25 mouse cellular contexts compared by ENCODE assay signal in the genomic region with DNA sequence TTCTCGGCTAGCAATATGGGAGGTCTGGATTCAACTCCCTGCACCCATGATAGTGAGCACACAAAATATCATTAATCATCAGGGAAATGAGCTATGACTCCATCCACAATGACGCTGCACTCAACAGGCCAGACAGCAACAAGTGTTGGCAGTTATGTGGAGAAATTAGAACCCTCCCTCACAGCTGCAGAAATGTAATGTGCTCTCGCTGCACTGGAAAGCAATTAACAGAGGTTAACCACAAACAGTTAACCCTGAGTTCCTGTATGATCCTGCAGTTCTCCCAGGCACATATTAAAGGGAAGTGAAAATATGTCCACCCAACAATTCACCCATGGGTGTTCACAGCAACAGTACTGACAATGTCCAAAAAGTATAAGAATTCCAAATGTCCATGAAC. TPM values are rescaled to one million over a fixed set of nuclear protein-coding genes. Genes with fewer than 3 reads are reported as not detected.
DNase-seq lines count a peak whose midpoint lies in the region; ATAC-seq lines count a peak whose summit lies in the region.
"Had no signal": no experiment of that assay in that cellular context is flagged by ENCODE, and none has a peak within 500 bp of the region (broad histone marks: within the 10 kb centered on the region; RNA-seq: fewer than 3 reads in every experiment).

No protein-coding gene starts in this region.

- 0 out of 2 replicates have a peak, but pooled peaks cover 2% of the 10 kb centered on the region for H3K4me1 ChIP-seq in hindbrain, embryonic 11.5 days (replicated peaks; ENCODE audit: control insufficient read depth, insufficient read depth, low read length)
- peaks cover 5% of the 10 kb centered on the region for H3K4me1 ChIP-seq in hindbrain, embryonic 16.5 days (ENCODE audit: control insufficient read depth, insufficient read depth, low read depth, low read length)
- H3K4me1 ChIP-seq in forebrain, embryonic 12.5 days: peaks cover 10% of the 10 kb centered on the region

- ATAC-seq in granulocyte monocyte progenitor cell, adult 5-6 weeks (replicated peaks; ENCODE audit: poor library complexity, severe bottlenecking): peak; percentile 89
- ATAC-seq in hindbrain, embryonic 11.5 days (ENCODE audit: low FRiP score): no peak
- no peak for ATAC-seq in hindbrain, embryonic 16.5 days
- ATAC-seq in forebrain, embryonic 12.5 days (ENCODE audit: low FRiP score): no peak
- ATAC-seq: forebrain, postnatal 0 days; midbrain, embryonic 15.5 days had no signal

- H3K27me3 ChIP-seq in hindbrain, embryonic 11.5 days (ENCODE audit: control insufficient read depth, insufficient read depth, low read length): no peaks in the 10 kb centered on the region
- H3K27me3 ChIP-seq in hindbrain, embryonic 16.5 days (replicated peaks; ENCODE audit: control insufficient read depth, insufficient read depth, low read length): no peaks in the 10 kb centered on the region
- H3K27me3 ChIP-seq in forebrain, embryonic 12.5 days: no peaks in the 10 kb centered on the region; the same call in 1 of the 2 replicates
- H3K27me3 ChIP-seq: hindbrain, embryonic 13.5 days; midbrain, embryonic 15.5 days had no signal

- no peak overlapping the region for H3K27ac ChIP-seq in hindbrain, embryonic 11.5 days (ENCODE audit: low read depth, low read length)
- H3K27ac ChIP-seq in hindbrain, embryonic 16.5 days (ENCODE audit: low read depth, low read length): no peak overlapping the region
- no peak overlapping the region for H3K27ac ChIP-seq in forebrain, embryonic 12.5 days
- H3K27ac ChIP-seq: hindbrain, embryonic 13.5 days; left cerebral cortex, adult 2 months; midbrain, embryonic 15.5 days had no signal

- H3K9me3 ChIP-seq in hindbrain, embryonic 11.5 days (ENCODE audit: control insufficient read depth, low read length): no peaks in the 10 kb centered on the region
- no peaks in the 10 kb centered on the region for H3K9me3 ChIP-seq in hindbrain, embryonic 16.5 days (ENCODE audit: control insufficient read depth, low read length)
- no peaks in the 10 kb centered on the region for H3K9me3 ChIP-seq in forebrain, embryonic 12.5 days
- H3K9me3 ChIP-seq: hindbrain, embryonic 13.5 days; midbrain, embryonic 15.5 days had no signal

- H3K4me2 ChIP-seq in hindbrain, embryonic 11.5 days (replicated peaks; ENCODE audit: low read depth, low read length): no peak overlapping the region
- H3K4me2 ChIP-seq in hindbrain, embryonic 16.5 days (ENCODE audit: low read length): no peak overlapping the region
- H3K4me2 ChIP-seq in forebrain, embryonic 12.5 days: no peak overlapping the region
- H3K4me2 ChIP-seq: heart, embryonic 11.5 days; hindbrain, embryonic 13.5 days; liver, embryonic 11.5 days; midbrain, embryonic 15.5 days had no signal

- 73% methylated on average over 3 of the region's 3 CpGs for WGBS in hindbrain, embryonic 11.5 days
- 77% methylated on average over 3 of the region's 3 CpGs for WGBS in hindbrain, embryonic 16.5 days
- 84% methylated on average over 3 of the region's 3 CpGs for WGBS in forebrain, embryonic 12.5 days

- no peak overlapping the region for H3K4me3 ChIP-seq in hindbrain, embryonic 11.5 days (ENCODE audit: low read depth, low read length)
- no peak overlapping the region for H3K4me3 ChIP-seq in hindbrain, embryonic 16.5 days (ENCODE audit: low read length)
- H3K4me3 ChIP-seq in forebrain, embryonic 12.5 days (replicated peaks): no peak overlapping the region
- H3K4me3 ChIP-seq: hindbrain, embryonic 13.5 days; left cerebral cortex, adult 2 months; midbrain, embryonic 15.5 days had no signal

- DNase-seq in lung, postnatal 36 days: peak; percentile 29
- DNase-seq in lung, postnatal 10 days: no peak
- DNase-seq in monocyte, adult 2 months (ENCODE audit: low read depth in 1 of 2, low spot score in 2 of 2): peak; percentile 36 to 60
- DNase-seq in hindbrain, embryonic 11.5 days (ENCODE audit: low spot score): no peak
- DNase-seq: adrenal gland, adult 2 months; B cell, adult 2 months; cerebellum, adult 11-12 months; cerebellum, postnatal 14 days; embryo, embryonic 11 days; forebrain, postnatal 0 days; heart, postnatal 10 days; kidney, adult 9 months; kidney, postnatal 25 days; layer of hippocampus, adult 9-11 months; lung, adult 18-20 months; right cerebral cortex, postnatal 4 days; thymus, postnatal 14 days had no signal

- H3K36me3 ChIP-seq in hindbrain, embryonic 11.5 days (ENCODE audit: control insufficient read depth, insufficient read depth, low read length): no peaks in the 10 kb centered on the region
- no peaks in the 10 kb centered on the region for H3K36me3 ChIP-seq in hindbrain, embryonic 16.5 days (ENCODE audit: control insufficient read depth, insufficient read depth, low read length)
- no peaks in the 10 kb centered on the region for H3K36me3 ChIP-seq in forebrain, embryonic 12.5 days (replicated peaks)
- H3K36me3 ChIP-seq: hindbrain, embryonic 13.5 days; midbrain, embryonic 15.5 days had no signal

- H3K9ac ChIP-seq in hindbrain, embryonic 11.5 days (ENCODE audit: low read depth, low read length): no peak overlapping the region
- no peak overlapping the region for H3K9ac ChIP-seq in hindbrain, embryonic 16.5 days (ENCODE audit: low read depth, low read length)
- no peak overlapping the region for H3K9ac ChIP-seq in forebrain, embryonic 12.5 days
- H3K9ac ChIP-seq: forebrain, postnatal 0 days; hindbrain, embryonic 13.5 days; midbrain, embryonic 15.5 days had no signal

RNA-seq across cellular contexts. Expression of a gene that starts 54.0 kb away (rescaled TPM):
- total RNA-seq in granulocyte monocyte progenitor cell, adult 5-6 weeks (2014; fragmentation: Nextera tagmentation): 6.3 and 9.3 TPM in 2 replicates
- 6.6 and 8.5 TPM in 2 replicates for total RNA-seq in granulocyte monocyte progenitor cell, adult 5-6 weeks (2017)
- polyA plus RNA-seq in hindbrain, embryonic 11.5 days (2014; fragmentation: Nextera tagmentation; extraction: Ambion mirVana): 0.34 and 0.40 TPM in 2 replicates
- polyA plus RNA-seq in hindbrain, embryonic 16.5 days (2015; fragmentation: Nextera tagmentation; extraction: Ambion mirVana): 1.1 TPM in 2 replicates
- 0.49 and 0.65 TPM in 2 replicates for polyA plus RNA-seq in forebrain, embryonic 12.5 days (2016; fragmentation: Nextera tagmentation; extraction: Ambion mirVana)

RNA-seq across cellular contexts. Expression of a gene that starts 56.0 kb away (rescaled TPM):
- total RNA-seq in granulocyte monocyte progenitor cell, adult 5-6 weeks (2014; fragmentation: Nextera tagmentation): 70.1 and 81.1 TPM in 2 replicates
- total RNA-seq in granulocyte monocyte progenitor cell, adult 5-6 weeks (2017): 70.1 and 72.9 TPM in 2 replicates
- polyA plus RNA-seq in hindbrain, embryonic 11.5 days (2014; fragmentation: Nextera tagmentation; extraction: Ambion mirVana): 111 and 134 TPM in 2 replicates
- polyA plus RNA-seq in hindbrain, embryonic 16.5 days (2015; fragmentation: Nextera tagmentation; extraction: Ambion mirVana): 121 and 122 TPM in 2 replicates
- polyA plus RNA-seq in forebrain, embryonic 12.5 days (2016; fragmentation: Nextera tagmentation; extraction: Ambion mirVana): 114 and 122 TPM in 2 replicates

Comparison
In these comparisons a context has a peak if more than half of its experiments do, and no peak if none do; other contexts are left out.
1. DNase-seq: peak in lung, postnatal 36 days (single experiment) and monocyte, adult 2 months (2 of 2); none in lung, postnatal 10 days (single experiment) and hindbrain, embryonic 11.5 days (single experiment).